Mouse (Mus musculus): ENCODE data around the gene Golga1.

The Golga1 gene

DNA sequence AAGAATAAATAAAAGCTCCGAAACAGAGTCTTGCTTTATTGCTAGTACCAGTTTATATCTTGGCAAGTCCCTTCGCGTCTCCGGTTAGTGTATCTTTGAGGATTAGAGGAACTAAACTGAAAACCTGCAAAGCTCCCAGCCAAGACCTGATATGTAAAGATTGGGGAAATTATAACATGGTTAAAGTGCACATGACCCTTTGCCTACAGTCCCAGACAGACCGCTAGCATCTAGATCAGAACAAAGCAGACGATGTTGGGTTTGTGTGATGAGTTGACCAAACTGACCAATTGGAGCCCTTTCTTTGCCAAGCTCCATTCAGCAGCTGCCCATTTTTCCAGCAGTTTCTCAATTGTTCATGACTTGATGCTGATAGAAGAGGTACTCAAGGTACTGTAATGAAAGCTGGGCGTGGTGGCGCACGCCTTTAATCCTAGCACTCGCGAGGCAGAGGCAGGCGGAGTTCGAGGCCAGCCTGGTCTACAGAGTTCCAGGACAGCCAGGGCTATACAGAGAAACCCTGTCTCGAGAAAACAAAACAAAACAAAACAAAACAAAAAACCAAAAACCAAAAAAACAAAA is 59.1 kb downstream of the Golga1 start:
- DNase-seq (ENCODE audit: low read depth), result no peak

GRCm38 (mm10) chr2:39005574-39006079 is 59.7 kb downstream of the Golga1 start, which contains the start of gene Rpl35:
Gene Rpl35, minus strand, starts transcription at chr2:39005624.
- peak; percentile 77 for DNase-seq (ENCODE audit: low read depth)

DNA sequence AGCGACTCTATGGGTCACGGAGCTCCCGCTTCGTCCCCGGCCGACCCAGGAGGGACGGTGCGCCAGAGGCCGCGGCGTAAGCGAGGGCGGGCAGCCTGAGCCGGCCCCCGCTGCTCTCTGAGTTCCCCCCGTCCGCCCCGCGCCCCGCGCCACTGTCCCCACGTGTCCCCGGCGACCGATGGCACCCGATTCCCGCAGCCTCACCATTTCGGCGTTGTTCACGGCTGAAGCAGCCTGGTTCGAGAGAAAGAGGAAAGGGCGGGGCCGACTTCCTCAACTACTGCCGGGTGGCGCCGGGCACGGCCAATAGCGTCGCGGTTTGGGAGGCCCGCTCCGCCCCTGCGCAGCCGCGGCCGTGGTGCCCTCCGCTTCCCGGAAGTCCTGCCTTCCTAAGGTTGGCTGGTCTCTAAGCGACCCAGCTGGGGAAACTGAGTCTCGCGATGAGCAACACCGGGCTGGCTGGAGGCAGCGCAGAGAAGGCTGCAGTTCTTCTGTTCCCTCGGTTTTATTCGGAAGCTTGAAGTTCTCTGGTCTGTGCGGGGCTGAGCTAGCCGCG is 60.4 kb downstream of the Golga1 start, which contains the start of gene Arpc5l:
Arpc5l (plus strand) TSS at position 469 of the 556 bp plus-strand sequence.
- peak; percentile 93 for DNase-seq (ENCODE audit: low read depth)

DNA sequence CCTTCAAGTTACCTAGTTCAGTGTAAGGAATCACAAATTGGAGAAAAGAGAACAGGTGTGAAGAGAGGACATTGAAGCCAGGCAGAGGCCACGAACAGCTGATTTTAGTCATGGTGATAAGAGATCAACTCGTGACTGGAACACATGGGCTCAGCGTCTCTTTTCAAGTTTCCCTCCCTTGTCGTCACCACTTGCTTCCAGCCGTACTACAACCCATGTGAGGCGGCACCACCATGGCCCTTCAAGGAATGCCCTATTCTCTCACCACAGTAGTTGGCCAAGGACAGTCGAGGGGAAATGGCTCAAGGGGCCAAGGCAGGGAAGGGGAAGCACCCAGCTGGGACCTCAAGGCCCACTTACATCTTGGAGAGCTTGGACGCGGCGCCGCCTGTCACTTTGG is 61.0 kb downstream of the Golga1 start:
- DNase-seq (ENCODE audit: low read depth), result peak; percentile 64

DNA sequence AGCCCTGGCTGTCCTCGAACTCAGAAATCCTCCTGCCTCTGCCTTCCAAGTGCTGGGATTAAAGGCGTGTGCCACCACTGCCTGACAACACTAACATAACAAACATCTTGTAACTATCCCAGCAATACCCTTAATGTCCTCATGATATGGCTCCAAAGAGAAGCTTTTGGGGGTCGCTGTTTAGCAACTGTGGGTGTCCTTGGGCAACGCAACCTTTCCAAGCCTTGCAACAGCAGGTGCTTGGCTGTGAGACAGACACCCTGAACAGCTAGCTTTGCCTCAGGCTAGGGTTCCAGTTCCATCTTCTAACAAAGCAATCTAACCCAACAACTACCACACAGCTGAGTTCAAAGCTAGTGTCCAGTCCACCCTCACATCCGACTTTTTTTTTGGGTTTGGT is 61.8 kb downstream of the Golga1 start:
- DNase-seq (ENCODE audit: low read depth), result no peak

DNA sequence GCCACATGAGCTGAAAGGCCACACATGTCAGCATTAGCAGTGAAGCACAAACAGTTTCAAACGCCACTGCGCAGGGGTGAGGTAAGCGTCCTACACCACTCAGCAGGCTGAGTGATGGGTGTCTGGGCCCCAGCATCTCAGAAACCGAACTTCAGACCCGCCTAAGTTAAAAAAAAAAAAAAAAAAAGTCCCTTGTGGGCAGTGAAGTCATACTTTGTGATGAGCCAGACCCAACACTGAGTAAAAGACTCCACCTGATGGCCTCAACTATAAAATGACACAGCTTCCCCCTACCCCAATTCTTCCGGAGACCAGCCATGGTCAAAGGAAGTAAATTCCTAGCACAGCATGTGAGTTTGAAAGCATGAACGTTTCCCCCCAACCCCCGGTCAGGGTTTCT is 62.2 kb downstream of the Golga1 start:
- DNase-seq (ENCODE audit: low read depth), result no peak

DNA sequence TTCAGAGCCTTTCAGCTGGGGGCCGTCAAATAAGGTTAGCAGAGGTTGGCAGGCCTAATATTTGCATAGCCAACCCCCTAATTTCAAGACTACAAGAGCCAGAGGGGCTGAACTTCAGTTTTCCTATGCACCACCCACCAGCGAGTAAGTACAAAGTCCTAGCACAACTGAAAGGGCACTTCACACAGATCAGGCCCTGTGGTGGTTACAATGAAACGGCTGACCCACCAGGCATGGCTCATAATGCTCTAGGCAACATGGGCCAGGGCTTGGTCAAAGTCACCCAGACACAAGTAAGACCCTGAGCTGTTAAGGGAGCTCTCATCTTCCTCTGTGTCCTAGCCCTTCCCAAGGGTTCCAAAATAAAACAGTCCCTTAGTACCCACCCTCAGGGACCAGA is 63.5 kb downstream of the Golga1 start:
- DNase-seq (ENCODE audit: low read depth), result no peak

- no peak for DNase-seq (ENCODE audit: low read depth)
Observed at GRCm38 (mm10) chr2:39000587-39000919, 64.8 kb downstream of the Golga1 start.

DNA sequence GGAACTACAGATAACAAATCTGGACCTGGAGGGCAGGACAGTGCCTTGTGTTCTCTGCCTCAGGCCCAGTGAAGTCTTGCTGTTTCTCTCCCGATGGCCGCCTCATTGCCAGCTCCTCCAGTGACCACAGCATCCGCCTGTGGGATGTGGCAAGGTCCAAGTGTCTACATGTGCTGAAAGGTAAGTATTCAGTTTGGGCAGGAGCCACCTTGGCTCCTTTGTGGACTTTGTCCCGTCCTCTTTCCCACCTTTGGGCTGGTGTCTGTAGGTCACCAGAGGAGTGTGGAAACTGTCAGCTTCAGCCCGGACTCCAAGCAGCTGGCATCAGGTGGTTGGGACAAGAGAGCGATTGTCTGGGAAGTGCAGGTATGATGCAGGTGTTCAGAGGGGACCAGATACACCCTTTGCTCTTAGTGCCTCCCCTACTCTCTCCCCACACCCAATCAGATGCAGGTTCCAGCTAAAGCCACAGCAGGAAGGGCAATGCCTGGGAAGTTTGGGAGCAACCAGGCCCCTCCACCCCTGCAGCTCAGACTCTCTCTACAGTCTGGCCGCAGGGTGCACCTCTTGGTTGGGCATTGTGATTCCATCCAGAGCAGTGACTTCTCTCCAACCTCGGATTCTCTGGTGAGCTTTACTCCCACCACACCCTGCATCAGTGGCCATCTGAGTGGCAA is 65.3 kb downstream of the Golga1 start:
- DNase-seq (ENCODE audit: low read depth), result no peak

DNA sequence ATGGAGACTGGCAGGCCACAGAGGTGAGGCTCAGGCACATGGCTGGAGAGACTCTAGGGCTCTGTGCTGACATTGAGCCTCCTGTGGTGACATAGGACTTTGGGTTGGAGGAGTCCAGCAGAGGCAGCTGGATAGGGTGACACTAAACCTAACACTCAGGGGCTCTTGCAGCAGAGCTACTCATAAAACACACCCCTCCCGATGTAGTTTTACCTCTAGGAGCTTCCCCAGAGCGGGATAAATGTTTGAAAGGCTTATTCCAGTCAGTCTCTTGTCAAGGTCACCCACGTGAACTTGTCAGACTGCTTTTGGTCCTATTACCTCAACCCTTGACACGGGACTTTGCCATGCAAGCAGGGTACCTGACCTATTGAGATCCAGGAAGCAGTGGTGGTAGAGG is 66.0 kb downstream of the Golga1 start:
- DNase-seq (ENCODE audit: low read depth), result no peak

DNA sequence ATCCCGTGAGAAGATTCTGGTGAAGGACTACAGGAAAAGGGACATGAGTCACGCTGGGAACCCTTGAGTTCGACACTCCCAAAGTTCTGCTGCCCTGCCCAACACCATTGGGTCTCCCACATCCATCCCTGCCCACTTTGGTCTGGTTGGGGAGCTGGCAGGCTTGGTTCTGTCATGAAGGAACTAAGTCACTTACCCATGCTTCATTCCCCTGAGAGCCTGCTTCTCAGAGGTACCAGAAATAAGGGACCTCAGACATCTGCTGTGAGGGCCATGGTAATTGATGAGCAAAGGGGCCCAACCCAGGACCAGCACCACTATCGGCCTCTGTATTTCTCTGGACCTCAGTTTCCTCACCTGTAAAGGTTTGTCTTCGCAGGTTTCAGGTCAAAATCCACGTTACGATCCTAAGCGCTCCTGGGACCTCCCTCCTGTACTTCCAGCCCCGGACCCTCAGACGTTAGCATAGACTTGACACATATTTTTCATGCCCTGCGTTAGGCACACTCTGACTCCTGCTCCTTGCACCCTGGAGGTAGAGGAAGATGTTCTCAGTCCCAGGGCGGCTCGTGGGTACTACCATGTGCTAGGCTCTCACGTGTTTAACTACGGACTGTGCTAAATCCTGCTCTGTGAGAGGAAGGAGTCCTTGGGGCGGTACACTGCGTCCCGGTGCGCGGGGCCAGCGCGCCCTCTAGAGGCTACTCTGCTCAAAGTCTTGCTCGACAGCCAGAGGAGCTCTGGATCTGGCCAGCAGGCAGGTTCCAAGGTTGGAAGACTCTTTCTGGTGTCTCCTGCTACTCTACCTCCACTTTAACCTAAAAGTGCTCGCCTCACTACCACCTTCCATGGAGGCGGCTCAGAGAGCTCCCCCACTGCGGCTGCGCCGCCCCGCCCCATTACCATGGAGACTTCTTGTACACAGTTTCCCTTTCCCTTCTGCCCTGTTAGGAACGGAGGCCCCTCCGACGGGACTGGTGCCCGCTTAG is 67.7 kb downstream of the Golga1 start, which contains the start of gene Wdr38:
Wdr38 (plus strand) TSS at position 91 of the 989 bp plus-strand sequence.
- DNase-seq (ENCODE audit: low read depth), result peak; percentile 92

DNA sequence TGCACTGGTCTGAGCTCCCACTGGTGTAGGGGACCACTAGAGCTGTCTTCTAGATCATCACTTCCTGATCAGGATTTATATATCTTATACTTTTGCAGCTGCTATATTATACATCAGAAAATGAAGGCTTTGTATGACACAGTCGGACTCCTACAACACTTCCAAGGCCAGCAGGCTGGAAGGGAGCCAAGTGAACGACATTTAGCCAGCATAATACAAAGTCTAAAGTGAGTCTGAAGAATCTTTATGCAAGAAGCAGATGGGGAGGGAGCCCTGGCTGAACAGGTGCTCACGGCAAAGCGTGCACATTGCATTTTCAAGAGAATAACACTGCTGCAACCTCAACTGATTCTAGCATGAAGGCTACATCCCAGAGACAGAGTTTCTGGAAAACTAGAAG is 72.9 kb downstream of the Golga1 start:
- DNase-seq (ENCODE audit: low read depth), result no peak

DNA sequence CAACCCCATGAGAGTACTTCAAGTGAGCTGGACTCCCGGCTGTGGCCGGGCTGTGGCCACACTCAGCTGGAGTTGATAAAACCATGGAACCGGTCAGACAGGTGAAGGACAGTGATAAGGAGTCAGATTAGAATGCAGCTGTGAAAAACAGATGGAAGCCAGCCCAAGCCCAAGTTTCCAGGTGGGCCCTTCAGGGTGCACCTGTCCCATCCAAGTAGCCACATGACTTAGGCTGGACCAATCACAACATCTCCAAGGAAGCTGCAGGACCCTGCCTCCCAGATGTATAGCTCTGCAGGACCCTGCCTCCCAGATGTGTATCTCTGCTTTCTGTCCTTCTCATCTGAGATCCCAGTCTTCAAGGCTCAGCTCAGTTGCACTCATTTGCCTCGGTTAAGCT is 73.3 kb downstream of the Golga1 start:
- no peak for DNase-seq (ENCODE audit: low read depth)

DNA sequence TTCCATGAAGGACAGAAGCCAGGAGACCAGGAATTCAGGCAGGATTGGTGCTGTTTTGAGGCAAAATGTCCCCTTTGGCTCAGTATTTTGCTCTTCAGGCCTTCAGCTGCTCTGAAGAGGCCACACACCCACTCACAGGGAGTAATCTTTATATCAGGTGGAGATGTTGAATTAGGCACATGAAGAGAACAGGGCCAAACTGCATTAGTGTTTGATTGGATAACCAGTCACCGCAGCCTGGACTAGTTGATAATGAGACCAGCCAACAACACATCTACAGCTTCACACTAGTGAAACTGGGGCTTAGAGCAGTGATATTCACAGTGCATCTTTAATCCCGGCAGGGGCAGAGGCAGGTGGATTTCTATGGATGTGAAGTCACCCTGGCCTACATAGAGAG is 76.4 kb downstream of the Golga1 start:
- no peak for DNase-seq (ENCODE audit: low read depth)

GRCm38 (mm10) chr2:38987803-38988510 is 77.4 kb downstream of the Golga1 start:
- peak; percentile 76 for DNase-seq (ENCODE audit: low read depth)

- peak; percentile 13 for DNase-seq (ENCODE audit: low read depth)
Observed at GRCm38 (mm10) chr2:38987371-38987770, 78.0 kb downstream of the Golga1 start.

DNA sequence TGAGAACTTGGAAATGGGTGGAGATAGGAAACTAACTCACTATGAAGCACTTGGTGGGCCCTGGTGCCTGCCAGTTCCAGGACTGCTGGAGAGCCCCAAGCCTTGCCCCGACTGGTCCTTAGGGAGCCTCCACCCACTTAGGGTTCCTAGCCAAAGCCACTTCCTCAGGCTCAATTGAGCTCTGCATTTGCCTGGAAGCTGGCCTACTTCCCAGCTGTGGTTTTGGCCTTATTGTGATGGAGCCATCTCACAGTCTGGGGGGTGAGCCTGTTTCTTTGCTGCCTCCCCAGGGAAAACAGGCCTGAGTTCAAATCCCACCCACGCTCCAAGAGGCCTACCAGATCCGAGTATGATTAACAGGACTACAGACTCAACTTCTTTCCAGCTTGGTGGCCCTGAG is 78.8 kb downstream of the Golga1 start:
- DNase-seq (ENCODE audit: low read depth), result no peak

DNA sequence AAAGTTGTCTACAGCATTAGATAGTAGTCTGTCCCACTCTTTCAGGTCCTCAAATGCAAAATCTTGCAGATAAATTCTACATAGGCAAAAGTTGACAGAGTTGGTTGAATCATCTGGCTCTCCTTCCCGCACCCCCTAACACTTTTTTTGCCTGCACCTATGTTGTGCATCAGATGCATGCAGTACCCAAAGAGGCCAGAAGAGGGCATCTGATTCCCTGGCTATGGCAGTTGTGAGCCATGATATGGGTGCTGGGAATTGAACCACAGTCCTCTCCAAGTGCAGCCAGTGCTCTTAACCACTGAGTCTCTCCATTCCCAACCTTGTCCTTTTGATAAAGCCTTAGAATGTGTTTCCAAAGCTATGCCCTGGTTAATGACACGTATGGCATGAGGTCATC is 81.9 kb downstream of the Golga1 start:
- no peak for DNase-seq (ENCODE audit: low read depth)

- DNase-seq (ENCODE audit: low read depth), result no peak
Observed at GRCm38 (mm10) chr2:38977837-38978236, 87.5 kb downstream of the Golga1 start.

DNA sequence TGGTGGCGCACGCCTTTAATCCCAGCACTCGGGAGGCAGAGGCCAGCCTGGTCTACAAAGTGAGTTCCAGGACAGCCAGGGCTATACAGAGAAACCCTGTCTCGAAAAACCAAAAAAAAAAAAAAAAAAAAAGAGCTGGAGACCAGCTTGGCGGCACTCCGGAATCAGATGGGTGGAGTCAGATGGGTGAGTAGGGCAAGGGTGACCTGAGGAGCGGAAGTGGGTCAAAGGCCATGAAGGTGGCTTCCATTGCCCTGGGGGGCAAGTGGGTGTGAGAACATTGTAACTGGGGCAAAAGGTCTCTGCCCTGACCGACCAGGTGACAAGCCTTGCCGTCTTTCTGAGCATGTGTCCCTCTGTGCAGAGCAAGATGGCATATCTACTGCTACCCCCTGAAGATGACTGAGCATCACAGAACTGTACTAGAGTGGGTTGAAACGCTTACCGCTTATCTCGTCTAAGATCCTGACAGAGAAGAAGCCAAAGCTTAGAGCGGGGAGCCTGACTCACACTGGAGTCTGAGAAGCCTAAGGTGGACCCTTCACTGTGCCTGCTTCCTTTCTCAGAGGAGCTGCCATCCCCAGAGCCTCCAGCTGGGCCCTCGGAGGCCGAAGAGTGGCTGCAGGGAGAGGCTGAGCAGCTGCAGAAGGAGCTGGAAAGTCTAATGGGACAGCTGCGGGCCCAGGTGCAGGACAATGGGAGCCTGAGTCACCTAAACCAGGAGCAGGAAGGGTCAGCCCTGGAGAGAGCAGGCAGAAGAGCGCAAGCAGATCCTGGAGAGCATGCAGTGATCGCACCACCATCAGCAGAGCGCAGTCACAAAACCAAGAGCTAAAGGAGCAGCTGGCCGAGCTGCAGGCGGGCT is 89.2 kb downstream of the Golga1 start:
- no peak for DNase-seq (ENCODE audit: low read depth)

DNA sequence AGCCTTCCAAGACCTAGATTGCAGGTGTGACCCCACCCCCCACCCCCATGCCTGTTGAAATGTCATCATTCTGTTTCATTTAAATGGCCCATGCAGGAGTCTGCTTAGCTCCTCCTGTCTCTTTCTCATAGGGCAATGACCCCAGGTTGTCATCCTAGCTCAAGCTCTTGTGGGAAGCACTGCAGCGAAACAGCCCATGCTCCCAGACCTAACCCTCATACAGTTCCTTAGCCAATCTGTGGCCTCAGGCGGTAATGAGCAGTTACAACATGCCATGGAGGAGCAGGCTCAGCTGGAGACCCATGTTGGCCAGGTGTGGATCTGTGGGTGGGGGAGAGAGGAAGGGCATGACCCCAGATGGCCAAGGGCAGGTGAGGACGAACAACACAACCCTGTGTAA is 90.2 kb downstream of the Golga1 start:
- DNase-seq (ENCODE audit: low read depth), result no peak

Measured in naive thymus-derived CD4-positive, alpha-beta T cell, adult 2 months (primary cell).